9 mouse cellular contexts compared by ENCODE assay signal in the genomic region with DNA sequence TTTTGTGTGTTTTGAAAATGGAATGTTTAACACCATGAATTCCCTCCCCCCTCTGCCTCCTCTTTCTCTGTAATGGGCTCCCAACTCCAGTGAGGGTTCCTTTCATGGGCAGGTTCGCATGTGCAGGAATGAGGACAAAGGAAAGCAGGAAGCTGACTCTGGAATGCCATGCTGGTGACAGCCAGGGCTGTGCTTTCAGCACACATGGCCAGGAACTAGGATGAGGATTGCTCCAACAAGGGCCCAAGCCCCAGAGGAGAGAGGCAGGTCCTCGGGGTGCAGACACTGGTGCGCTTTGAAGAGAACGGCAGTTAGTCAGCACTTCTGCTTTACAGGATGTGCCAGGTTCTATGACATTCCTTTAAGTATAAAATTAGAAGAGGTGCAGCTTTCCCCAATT.
A peak's percentile ranks its signal among the peaks of the same experiment; 100 is the strongest.
DNase-seq lines count a peak whose midpoint lies in the region; ATAC-seq and TF ChIP-seq lines count a peak whose summit lies in the region.
"Had no signal": no experiment of that assay in that cellular context is flagged by ENCODE, and none has a peak within 500 bp of the region (broad histone marks: within the 10 kb centered on the region; RNA-seq: fewer than 3 reads in every experiment).

No protein-coding gene starts in this region.

- no peak overlapping the region for H3K4me2 ChIP-seq in heart, postnatal 0 days (ENCODE audit: low read depth, low read length)
- no peak overlapping the region for H3K4me2 ChIP-seq in midbrain, embryonic 14.5 days (ENCODE audit: low read length)

- DNase-seq in heart, postnatal 0 days (ENCODE audit: low spot score), result no peak
- DNase-seq in heart, postnatal 25 days (ENCODE audit: low spot score), result no peak
- DNase-seq in brain, embryonic 14.5 days (ENCODE audit: low read depth), result peak; percentile 84
- DNase-seq in midbrain, embryonic 14.5 days, result peak; percentile 55
- no peak for DNase-seq in spleen, postnatal 10 days (ENCODE audit: low spot score in 2 of 2)
- no peak for DNase-seq in spleen, postnatal 14 days (ENCODE audit: low spot score in 2 of 2)
- DNase-seq: gastrocnemius, adult 2 months had no signal

- H3K9ac ChIP-seq in heart, postnatal 0 days (replicated peaks; ENCODE audit: low read depth, low read length), result no peak overlapping the region
- 0 out of 2 replicates have a peak overlapping the region, but pooled peaks have one; percentile 21 for H3K9ac ChIP-seq in midbrain, embryonic 14.5 days (replicated peaks; ENCODE audit: low read length)

- H3K27me3 ChIP-seq in heart, postnatal 0 days (ENCODE audit: control insufficient read depth, insufficient read depth, low read length), result no peaks in the 10 kb centered on the region
- no peaks in the 10 kb centered on the region for H3K27me3 ChIP-seq in midbrain, embryonic 14.5 days (ENCODE audit: control insufficient read depth, insufficient read depth, low read length)

- no peak overlapping the region for H3K4me3 ChIP-seq in heart, postnatal 0 days (ENCODE audit: low read depth, low read length)
- H3K4me3 ChIP-seq in midbrain, embryonic 14.5 days (replicated peaks; ENCODE audit: low read depth, low read length), result no peak overlapping the region
- H3K4me3 ChIP-seq: gastrocnemius, adult 2 months had no signal

- peaks cover 7% of the 10 kb centered on the region for H3K36me3 ChIP-seq in heart, postnatal 0 days (replicated peaks; ENCODE audit: control insufficient read depth, insufficient read depth, low read length)
- H3K36me3 ChIP-seq in midbrain, embryonic 14.5 days (ENCODE audit: control insufficient read depth, insufficient read depth, low read length), result no peaks in the 10 kb centered on the region

- no peak overlapping the region for H3K27ac ChIP-seq in heart, postnatal 0 days (ENCODE audit: low read depth)
- H3K27ac ChIP-seq in midbrain, embryonic 14.5 days (replicated peaks; ENCODE audit: low read depth, low read length), result peak overlapping the region; percentile 87
- H3K27ac ChIP-seq: gastrocnemius, adult 2 months had no signal

- intact Hi-C loops in heart, postnatal 25 days (cut with DNase I), result no loop called here

- WGBS in heart, postnatal 0 days, result 19% methylated on average over 4 of the region's 4 CpGs
- 21% methylated on average over 4 of the region's 4 CpGs for WGBS in midbrain, embryonic 14.5 days

- no peaks in the 10 kb centered on the region for H3K9me3 ChIP-seq in heart, postnatal 0 days (replicated peaks; ENCODE audit: control insufficient read depth, low read length)
- no peaks in the 10 kb centered on the region for H3K9me3 ChIP-seq in midbrain, embryonic 14.5 days (ENCODE audit: control insufficient read depth, low read length)

- peak; percentile 57; the same call in 1 of the 2 replicates for ATAC-seq in heart, postnatal 0 days (ENCODE audit: insufficient read depth, low read depth)
- peak; percentile 50 for ATAC-seq in granulocyte monocyte progenitor cell, adult 5-6 weeks (replicated peaks; ENCODE audit: poor library complexity, severe bottlenecking)
- 0 out of 2 replicates have a peak, but pooled peaks have one; percentile 11 for ATAC-seq in midbrain, embryonic 14.5 days (ENCODE audit: low FRiP score, low TSS enrichment)
- no peak for ATAC-seq in erythroblast, adult 5-6 weeks (replicated peaks; ENCODE audit: low FRiP score, poor library complexity, severe bottlenecking)

- TF ChIP-seq CTCF in heart, postnatal 0 days (IDR thresholded peaks at IDR 0.05; ENCODE audit: low read depth), result no peak
- no peak for TF ChIP-seq CTCF in brain, embryonic 14.5 days (IDR thresholded peaks at IDR 0.05; ENCODE audit: borderline replicate concordance, extremely low read depth, insufficient read depth, insufficient read length)

- H3K4me1 ChIP-seq in heart, postnatal 0 days (ENCODE audit: control insufficient read depth, insufficient read depth), result peaks cover 14% of the 10 kb centered on the region
- peaks cover 12% of the 10 kb centered on the region for H3K4me1 ChIP-seq in midbrain, embryonic 14.5 days (ENCODE audit: control insufficient read depth, insufficient read depth, low read length)

- TF ChIP-seq POLR2A in brain, embryonic 14.5 days (IDR thresholded peaks at IDR 0.05; ENCODE audit: borderline replicate concordance, extremely low read depth, insufficient read depth, insufficient read length, poor library complexity, severe bottlenecking), result no peak

- TF ChIP-seq EP300 in heart, postnatal 0 days (IDR thresholded peaks at IDR 0.05; ENCODE audit: low read depth), result no peak

Comparison
In these comparisons a context has a peak if more than half of its experiments do, and no peak if none do; other contexts are left out.
1. DNase-seq: peak in brain, embryonic 14.5 days (single experiment) and midbrain, embryonic 14.5 days (single experiment); none in heart, postnatal 0 days (single experiment), heart, postnatal 25 days (single experiment), spleen, postnatal 10 days (0 of 2) and spleen, postnatal 14 days (0 of 2).